Mouse (Mus musculus): ENCODE data around the gene Fxyd3. TPM values are rescaled to one million over a fixed set of nuclear protein-coding genes. Genes with fewer than 3 reads are reported as not detected.

The Fxyd3 gene
- total and polyA plus RNA-seq, 3 experiments, result not detected

DNA sequence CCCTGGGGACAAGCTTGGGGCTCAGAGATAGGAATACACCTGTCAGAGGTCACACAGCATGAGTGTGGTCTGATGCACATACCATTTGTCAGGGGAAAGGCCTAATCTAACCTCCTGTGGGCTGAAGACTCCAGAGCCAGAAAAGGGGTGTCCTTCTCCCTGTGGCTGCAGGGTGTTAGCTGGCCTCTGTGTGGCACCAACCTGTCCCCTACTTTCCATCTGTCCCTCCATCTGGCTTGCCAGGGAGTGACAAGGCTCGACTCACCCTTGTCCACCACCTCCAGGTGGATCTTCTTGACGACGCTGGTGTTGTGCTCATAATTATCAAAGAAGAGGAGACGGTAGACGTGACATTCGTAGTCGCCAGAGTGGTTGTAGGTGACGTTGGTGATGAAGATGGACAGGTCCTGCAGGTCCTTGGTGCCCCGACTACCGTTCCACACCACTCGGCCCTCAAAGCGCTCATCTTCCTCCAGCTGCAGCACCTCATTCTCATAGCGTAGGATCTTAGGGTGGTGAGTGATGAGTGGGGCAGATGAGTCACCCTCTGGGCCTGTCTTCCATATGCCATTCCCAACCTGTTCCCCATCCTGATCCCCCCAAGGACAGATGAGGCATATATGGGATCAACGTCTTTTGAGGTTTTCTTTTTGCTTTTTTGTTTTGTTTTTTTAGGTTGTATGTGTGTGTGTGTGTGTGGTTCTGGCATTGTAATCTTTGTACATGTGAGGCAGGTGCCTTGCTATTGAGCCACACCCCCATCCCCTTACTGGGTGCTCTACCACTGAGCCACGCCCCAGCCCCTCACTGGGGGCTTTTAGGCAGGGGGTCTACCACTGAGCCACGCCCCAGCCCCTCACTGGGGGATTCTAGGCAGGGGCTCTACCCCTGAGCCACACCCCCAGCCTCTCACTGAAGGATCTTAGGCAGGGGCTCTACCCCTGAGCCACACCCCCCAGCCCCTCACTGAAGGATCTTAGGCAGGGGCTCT is 46.4 kb upstream of the Fxyd3 start:
- no peaks in the 10 kb centered on the region for H3K79me2 ChIP-seq (ENCODE audit: control insufficient read depth, insufficient read depth, low read length, poor library complexity)
- H3K4me3 ChIP-seq (ENCODE audit: control insufficient read depth in 1 of 2, insufficient read depth in 1 of 2, low read depth in 2 of 2, low read length in 2 of 2), result no peak overlapping the region
- H3K27ac ChIP-seq (ENCODE audit: control insufficient read depth, low read depth, low read length), result no peak overlapping the region
- DNase-seq (ENCODE audit: low read depth, low spot score), result no peak
- H3K36me3 ChIP-seq (ENCODE audit: control insufficient read depth in 1 of 2, insufficient read depth in 2 of 2, low read length in 2 of 2), result no peaks in the 10 kb centered on the region
- no peak for TF ChIP-seq ZMIZ1 (IDR thresholded peaks at IDR 0.05; ENCODE audit: low read depth, low read length)
- no peak for TF ChIP-seq NELFE (IDR thresholded peaks at IDR 0.05; ENCODE audit: low read depth, low read length)
- no peak for TF ChIP-seq SMC3 (IDR thresholded peaks at IDR 0.05; ENCODE audit: low read depth, low read length)
- no peak for TF ChIP-seq MYB (IDR thresholded peaks at IDR 0.05; ENCODE audit: low read depth, low read length)
- no peak for TF ChIP-seq MAZ (IDR thresholded peaks at IDR 0.05; ENCODE audit: low read depth, low read length)
- no peak for TF ChIP-seq TBP (IDR thresholded peaks at IDR 0.05; ENCODE audit: low read depth, low read length)
- no peak for TF ChIP-seq RCOR1 (IDR thresholded peaks at IDR 0.05; ENCODE audit: low read depth, low read length)
- no peak for TF ChIP-seq USF2 (IDR thresholded peaks at IDR 0.05; ENCODE audit: borderline replicate concordance in 1 of 2, insufficient read depth in 1 of 2, low read depth in 1 of 2, low read length in 2 of 2)
- no peak for TF ChIP-seq POLR2AphosphoS2 (IDR thresholded peaks at IDR 0.05; ENCODE audit: low read length)
- TF ChIP-seq GATA1 (IDR thresholded peaks at IDR 0.05; ENCODE audit: low read depth, low read length), result no peak
- no peak for TF ChIP-seq ZNF384 (IDR thresholded peaks at IDR 0.05; ENCODE audit: low read depth, low read length)
- TF ChIP-seq HCFC1 (IDR thresholded peaks at IDR 0.05; ENCODE audit: low read depth, low read length), result no peak
- no peak for TF ChIP-seq EP300 (IDR thresholded peaks at IDR 0.05; ENCODE audit: low read depth in 1 of 2, low read length in 2 of 2)
- no peak for TF ChIP-seq ZC3H11A (IDR thresholded peaks at IDR 0.05; ENCODE audit: low read depth, low read length)
- no peaks in the 10 kb centered on the region for H3K9me3 ChIP-seq (replicated peaks; ENCODE audit: insufficient read depth, low read length)
- no peaks in the 10 kb centered on the region for H3K4me1 ChIP-seq (ENCODE audit: control insufficient read depth in 1 of 2, insufficient read depth in 2 of 2, low read length in 2 of 2)
- no peak overlapping the region for H3K9ac ChIP-seq (ENCODE audit: control insufficient read depth, low read depth, low read length, poor library complexity, severe bottlenecking)
- H3K27me3 ChIP-seq (ENCODE audit: control insufficient read depth in 1 of 2, insufficient read depth in 2 of 2, low read length in 2 of 2), result no peaks in the 10 kb centered on the region

DNA sequence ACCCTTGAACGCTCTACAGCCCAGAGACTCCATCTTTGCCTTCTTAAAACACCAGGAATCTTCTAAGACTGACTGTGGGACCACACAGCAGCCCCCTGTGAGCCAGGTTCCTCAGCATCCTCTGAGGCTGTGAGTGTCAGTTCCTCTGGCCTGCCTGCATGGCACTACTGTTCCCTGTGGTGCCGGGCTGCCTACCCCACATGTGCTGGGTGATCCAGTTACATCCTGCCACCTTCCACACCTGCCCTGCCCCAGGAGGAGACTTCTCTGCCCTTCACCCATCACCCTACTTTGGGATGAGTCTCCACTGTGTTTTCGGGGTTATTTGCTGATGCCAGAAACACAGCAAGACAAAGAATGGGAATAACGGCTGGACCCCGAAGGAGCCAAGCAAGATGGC is 43.1 kb upstream of the Fxyd3 start:
- H3K9ac ChIP-seq (ENCODE audit: control insufficient read depth, low read depth, low read length, poor library complexity, severe bottlenecking), result no peak overlapping the region
- H3K27ac ChIP-seq (ENCODE audit: control insufficient read depth, low read depth, low read length), result no peak overlapping the region
- H3K27me3 ChIP-seq (ENCODE audit: control insufficient read depth in 1 of 2, insufficient read depth in 2 of 2, low read length in 2 of 2), result no peaks in the 10 kb centered on the region
- no peaks in the 10 kb centered on the region for H3K79me2 ChIP-seq (ENCODE audit: control insufficient read depth, insufficient read depth, low read length, poor library complexity)
- H3K9me3 ChIP-seq (replicated peaks; ENCODE audit: insufficient read depth, low read length), result no peaks in the 10 kb centered on the region
- no peaks in the 10 kb centered on the region for H3K36me3 ChIP-seq (ENCODE audit: control insufficient read depth in 1 of 2, insufficient read depth in 2 of 2, low read length in 2 of 2)
- no peak overlapping the region for H3K4me3 ChIP-seq (ENCODE audit: control insufficient read depth in 1 of 2, insufficient read depth in 1 of 2, low read depth in 2 of 2, low read length in 2 of 2)
- DNase-seq (ENCODE audit: low read depth, low spot score), result no peak
- H3K4me1 ChIP-seq (ENCODE audit: control insufficient read depth in 1 of 2, insufficient read depth in 2 of 2, low read length in 2 of 2), result no peaks in the 10 kb centered on the region
- no peak for TF ChIP-seq USF1 (IDR thresholded peaks at IDR 0.05; ENCODE audit: low read depth, low read length)
- TF ChIP-seq ETS1 (IDR thresholded peaks at IDR 0.05; ENCODE audit: low read depth, low read length), result no peak
- TF ChIP-seq MYB (IDR thresholded peaks at IDR 0.05; ENCODE audit: low read depth, low read length), result no peak

Measured in MEL (cell line).